Mouse (Mus musculus): ENCODE measurements around the gene Kcna3.

- no peak for TF ChIP-seq GATA1 (IDR thresholded peaks at IDR 0.05; ENCODE audit: borderline replicate concordance, low read length)
- no peak for TF ChIP-seq FLI1 (IDR thresholded peaks at IDR 0.05; ENCODE audit: low read length)
These were observed 1.2 kb upstream of the Kcna3 start for GRCm38 (mm10) chr3:107034776-107035175.

All from megakaryocyte, embryonic 14.5 days (primary cell).